Mouse (Mus musculus): ENCODE measurements around the gene Slc24a4. TPM values are rescaled to one million over a fixed set of nuclear protein-coding genes. Genes with fewer than 3 reads are reported as not detected.
A peak's percentile ranks its signal among the peaks of the same experiment; 100 is the strongest.

Slc24a4 gene
- polyA plus RNA-seq, 1 experiment from 2014 or later, result 1.2 TPM

DNA sequence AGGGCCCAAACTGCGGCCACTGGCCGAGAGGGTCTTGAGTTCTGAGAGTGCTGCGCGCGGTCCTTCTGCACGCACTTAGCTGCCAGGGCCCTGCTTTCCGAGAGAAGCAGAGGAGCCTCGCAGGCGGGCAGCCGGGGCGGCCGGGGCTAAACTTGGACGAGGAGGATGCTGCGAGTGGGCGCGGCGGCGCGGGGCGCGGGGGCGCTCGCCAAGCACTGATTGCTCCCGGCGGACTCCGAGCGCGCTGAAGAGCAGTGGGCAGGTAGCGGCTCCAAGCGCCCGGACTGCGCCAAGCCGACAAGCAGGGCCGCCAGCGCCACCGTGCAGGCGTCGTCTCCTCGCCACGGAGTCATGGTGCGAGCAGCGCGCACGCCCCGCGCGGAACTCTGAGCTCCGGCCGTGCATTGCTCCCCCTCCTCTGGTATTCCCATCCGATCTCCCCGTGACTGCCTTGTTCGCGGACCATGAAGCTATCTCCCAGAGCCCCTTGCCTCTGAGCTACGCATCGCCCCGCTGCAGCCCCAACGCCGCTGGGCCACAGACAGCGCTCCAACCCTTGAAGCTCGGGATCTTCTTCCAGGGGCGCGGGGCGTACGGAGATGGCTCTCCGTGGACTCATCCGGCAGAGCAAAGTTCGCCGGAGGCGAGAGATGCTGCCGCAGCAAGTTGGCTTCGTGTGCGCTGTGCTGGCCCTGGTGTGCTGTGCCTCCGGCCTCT is 416 bp downstream of the Slc24a4 start:
- Histone ChIP-seq H3K4me2 (peak overlapping the region; percentile 98), H3K4me1 (peaks cover 25% of the 10 kb centered on the region), H3K27me3 (peaks cover 58% of the 10 kb centered on the region), H3K27ac (no peak overlapping the region), H3K36me3 (no peaks in the 10 kb centered on the region), H3K9me3 (no peaks in the 10 kb centered on the region), H3K9ac (peak overlapping the region; percentile 44), H3K4me3 (peak overlapping the region; percentile 54)
- ATAC-seq (ENCODE audit: insufficient number of reproducible peaks, low FRiP score, low TSS enrichment, low read depth), result no peak
- WGBS, result under 1% methylated on average over 62 of the region's 73 CpGs

DNA sequence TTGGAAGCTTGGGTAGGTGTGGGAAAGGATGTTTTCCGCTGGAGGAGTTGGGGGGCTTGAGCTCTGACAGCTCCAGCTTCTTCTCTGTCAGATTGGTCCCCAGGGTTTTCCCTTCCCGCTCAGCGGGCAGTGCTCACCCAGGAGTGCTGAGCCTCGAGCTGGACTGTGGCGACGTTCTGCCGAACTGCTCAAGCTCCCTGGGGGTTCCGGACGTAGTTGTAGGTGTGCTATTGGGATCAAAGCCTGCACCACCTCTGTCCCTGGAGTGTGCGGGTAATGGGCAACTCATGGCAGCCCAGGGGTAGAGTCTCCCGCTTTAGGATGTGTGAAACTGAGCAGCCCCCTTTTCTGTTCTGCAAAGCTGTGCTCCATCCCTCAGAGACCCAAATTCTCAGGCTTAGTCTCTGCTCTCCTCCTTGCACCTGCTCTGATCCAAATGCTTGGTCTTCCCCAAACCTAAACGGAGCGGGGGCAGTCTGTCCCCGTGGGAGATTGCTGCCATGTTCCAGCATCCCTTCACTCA is 1.0 kb downstream of the Slc24a4 start:
- Histone ChIP-seq H3K4me2 (peak overlapping the region; percentile 98), H3K27ac (no peak overlapping the region), H3K9me3 (no peaks in the 10 kb centered on the region), H3K36me3 (no peaks in the 10 kb centered on the region), H3K4me1 (peaks cover 25% of the 10 kb centered on the region), H3K9ac (no peak overlapping the region), H3K27me3 (peaks cover 58% of the 10 kb centered on the region), H3K4me3 (peak overlapping the region; percentile 54)
- ATAC-seq (ENCODE audit: insufficient number of reproducible peaks, low FRiP score, low TSS enrichment, low read depth), result no peak
- under 1% methylated on average over 14 of the region's 14 CpGs for WGBS

DNA sequence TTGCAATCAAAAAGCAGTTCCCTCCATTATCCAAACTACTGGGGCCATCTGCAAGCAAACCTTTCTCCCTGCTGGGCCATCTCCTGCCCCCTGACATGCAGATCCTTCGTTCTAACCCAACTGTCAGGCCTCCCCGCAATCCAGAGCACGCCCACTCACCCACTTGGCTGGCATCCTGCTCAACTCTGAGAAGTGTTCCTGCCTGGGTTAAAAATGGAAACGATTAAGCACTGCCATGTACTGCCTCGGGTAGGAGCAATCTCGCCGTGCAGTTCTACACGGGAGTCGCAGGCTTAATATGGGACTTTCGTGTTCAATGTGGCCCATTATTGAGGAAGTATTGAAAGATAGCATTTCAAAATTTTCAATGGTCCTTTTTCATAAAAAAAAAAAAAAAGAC is 11.2 kb downstream of the Slc24a4 start:
- no peak overlapping the region for H3K4me3 ChIP-seq
- WGBS, result 75% methylated on average over 10 of the region's 10 CpGs
- no peak for ATAC-seq (ENCODE audit: insufficient number of reproducible peaks, low FRiP score, low TSS enrichment, low read depth)
- no peak overlapping the region for H3K27ac ChIP-seq
- peaks cover 7% of the 10 kb centered on the region; the same call in 1 of the 2 replicates for H3K27me3 ChIP-seq
- no peak overlapping the region for H3K4me2 ChIP-seq
- no peaks in the 10 kb centered on the region for H3K36me3 ChIP-seq
- H3K4me1 ChIP-seq, result no peaks in the 10 kb centered on the region
- H3K9ac ChIP-seq, result no peak overlapping the region
- H3K9me3 ChIP-seq, result no peaks in the 10 kb centered on the region

DNA sequence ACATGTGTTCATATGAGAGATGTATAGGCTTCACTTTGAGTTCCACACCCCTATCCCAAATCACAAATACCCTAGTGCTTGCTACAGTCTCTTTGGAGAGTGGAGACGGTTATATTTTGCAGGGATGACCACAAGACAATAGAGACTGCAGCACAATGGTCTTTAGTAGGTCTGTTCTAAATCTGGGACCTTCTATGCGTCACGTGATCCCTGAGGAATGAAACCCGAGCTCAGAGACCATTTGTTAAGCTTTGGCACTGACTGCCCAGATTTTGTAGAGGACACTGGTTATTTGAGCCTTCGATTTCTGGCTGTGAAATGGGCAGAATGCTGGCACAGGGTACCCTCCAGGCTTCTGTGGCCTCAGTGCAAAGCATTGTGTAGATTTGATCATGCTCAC is 12.8 kb downstream of the Slc24a4 start:
- no peak for ATAC-seq (ENCODE audit: insufficient number of reproducible peaks, low FRiP score, low TSS enrichment, low read depth)
- Histone ChIP-seq H3K27ac (no peak overlapping the region), H3K4me3 (no peak overlapping the region), H3K27me3 (peaks cover 7% of the 10 kb centered on the region; the same call in 1 of the 2 replicates), H3K9ac (no peak overlapping the region), H3K36me3 (no peaks in the 10 kb centered on the region), H3K9me3 (no peaks in the 10 kb centered on the region), H3K4me1 (no peaks in the 10 kb centered on the region), H3K4me2 (no peak overlapping the region)
- WGBS, result 53% methylated on average over 5 of the region's 5 CpGs

DNA sequence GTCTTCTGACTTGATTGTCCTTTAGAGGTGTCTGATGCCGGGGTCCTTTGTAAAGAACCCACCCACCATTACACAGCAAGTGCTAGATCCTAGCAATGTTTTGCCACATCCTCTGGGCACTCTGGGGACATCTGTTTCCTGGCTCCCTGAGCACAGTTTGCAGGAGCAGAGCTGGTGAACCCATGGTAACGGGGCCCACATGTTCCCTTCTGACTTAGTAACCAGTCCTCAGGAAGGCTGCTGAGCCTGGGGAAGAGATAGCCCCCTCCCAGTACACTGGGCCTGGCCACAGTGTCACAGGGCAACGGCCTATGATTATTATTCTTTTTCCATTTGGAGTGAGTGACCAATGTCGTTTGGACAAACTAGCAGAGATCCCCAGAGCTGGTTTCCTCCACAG is 19.1 kb downstream of the Slc24a4 start:
- Histone ChIP-seq H3K4me3 (no peak overlapping the region), H3K27ac (no peak overlapping the region), H3K9me3 (no peaks in the 10 kb centered on the region), H3K4me1 (no peaks in the 10 kb centered on the region), H3K9ac (no peak overlapping the region), H3K4me2 (no peak overlapping the region), H3K36me3 (no peaks in the 10 kb centered on the region), H3K27me3 (no peaks in the 10 kb centered on the region)
- WGBS, result 44% methylated on average over 4 of the region's 4 CpGs
- no peak for ATAC-seq (ENCODE audit: insufficient number of reproducible peaks, low FRiP score, low TSS enrichment, low read depth)

DNA sequence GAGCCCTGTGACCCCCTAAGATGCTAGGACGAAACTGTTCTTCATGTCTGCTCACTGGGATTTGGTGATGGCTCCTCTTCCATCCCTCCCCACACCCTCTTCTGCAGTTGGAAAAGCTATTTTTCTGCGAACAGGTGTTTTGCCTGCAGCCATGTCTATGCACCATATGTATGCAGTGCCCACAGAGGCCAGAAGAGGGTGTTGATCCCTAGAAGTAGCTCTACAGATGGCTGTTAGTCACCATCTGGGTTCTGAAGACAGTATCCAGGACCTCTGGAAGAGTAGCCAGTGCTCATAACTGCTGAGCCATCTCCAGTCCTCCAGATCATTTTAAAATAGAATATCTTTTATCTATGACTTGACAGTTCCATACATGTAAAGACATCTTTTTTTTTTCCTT is 20.2 kb downstream of the Slc24a4 start:
- Histone ChIP-seq H3K9ac (no peak overlapping the region), H3K27me3 (no peaks in the 10 kb centered on the region), H3K36me3 (no peaks in the 10 kb centered on the region), H3K4me2 (no peak overlapping the region), H3K4me3 (no peak overlapping the region), H3K27ac (no peak overlapping the region), H3K4me1 (no peaks in the 10 kb centered on the region), H3K9me3 (no peaks in the 10 kb centered on the region)
- no peak for ATAC-seq (ENCODE audit: insufficient number of reproducible peaks, low FRiP score, low TSS enrichment, low read depth)
- WGBS, result 78% methylated on average over 2 of the region's 2 CpGs

DNA sequence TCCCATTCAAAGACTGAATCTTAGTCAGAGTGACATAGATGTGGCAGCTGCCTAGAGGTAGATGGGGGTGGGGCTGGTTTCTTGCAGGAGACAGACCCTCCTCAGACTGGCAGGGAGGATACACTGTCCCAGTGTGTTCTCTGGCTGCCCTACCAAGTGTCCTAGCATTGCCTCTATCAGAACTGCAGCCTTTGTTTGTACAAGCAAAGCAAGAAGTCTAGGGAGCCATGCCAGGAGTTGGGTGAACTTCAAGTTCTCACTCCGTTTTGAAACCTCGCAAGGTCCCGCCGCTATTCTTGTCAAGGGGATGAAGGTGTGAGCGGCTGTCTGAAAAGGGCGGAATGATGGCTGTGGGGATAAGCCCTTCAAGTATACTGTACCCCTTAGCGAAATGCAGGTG is 22.7 kb downstream of the Slc24a4 start:
- H3K4me2 ChIP-seq, result no peak overlapping the region
- H3K4me1 ChIP-seq, result no peaks in the 10 kb centered on the region
- H3K27me3 ChIP-seq, result no peaks in the 10 kb centered on the region
- no peak overlapping the region for H3K4me3 ChIP-seq
- no peak overlapping the region for H3K27ac ChIP-seq
- 83% methylated on average over 7 of the region's 7 CpGs for WGBS
- no peaks in the 10 kb centered on the region for H3K36me3 ChIP-seq
- no peak overlapping the region for H3K9ac ChIP-seq
- no peaks in the 10 kb centered on the region for H3K9me3 ChIP-seq
- ATAC-seq (ENCODE audit: insufficient number of reproducible peaks, low FRiP score, low TSS enrichment, low read depth), result no peak

DNA sequence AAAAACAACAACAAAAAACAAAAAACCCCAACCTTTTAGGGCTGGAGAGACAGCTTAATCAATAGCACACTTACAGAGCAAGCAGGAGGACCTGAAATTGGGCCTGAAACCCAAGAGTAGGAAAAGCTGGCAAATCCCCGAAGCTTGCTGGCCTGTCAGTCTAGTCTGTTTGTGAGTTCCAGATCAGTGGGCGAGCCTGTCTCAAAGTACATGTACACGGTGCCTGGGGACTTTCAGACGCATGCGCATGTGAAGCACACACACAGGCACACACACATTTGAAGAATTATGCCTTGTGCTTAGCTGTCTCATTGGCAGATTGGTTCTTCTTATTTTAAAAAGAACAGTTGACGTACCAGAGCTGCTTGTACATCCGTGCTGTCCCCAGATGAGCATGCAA is 25.3 kb downstream of the Slc24a4 start:
- H3K4me3 ChIP-seq, result no peak overlapping the region
- no peak overlapping the region for H3K4me2 ChIP-seq
- WGBS, result 84% methylated on average over 7 of the region's 7 CpGs
- no peaks in the 10 kb centered on the region for H3K36me3 ChIP-seq
- no peaks in the 10 kb centered on the region for H3K4me1 ChIP-seq
- no peaks in the 10 kb centered on the region for H3K27me3 ChIP-seq
- H3K9ac ChIP-seq, result no peak overlapping the region
- no peak overlapping the region for H3K27ac ChIP-seq
- no peaks in the 10 kb centered on the region for H3K9me3 ChIP-seq
- no peak for ATAC-seq (ENCODE audit: insufficient number of reproducible peaks, low FRiP score, low TSS enrichment, low read depth)

DNA sequence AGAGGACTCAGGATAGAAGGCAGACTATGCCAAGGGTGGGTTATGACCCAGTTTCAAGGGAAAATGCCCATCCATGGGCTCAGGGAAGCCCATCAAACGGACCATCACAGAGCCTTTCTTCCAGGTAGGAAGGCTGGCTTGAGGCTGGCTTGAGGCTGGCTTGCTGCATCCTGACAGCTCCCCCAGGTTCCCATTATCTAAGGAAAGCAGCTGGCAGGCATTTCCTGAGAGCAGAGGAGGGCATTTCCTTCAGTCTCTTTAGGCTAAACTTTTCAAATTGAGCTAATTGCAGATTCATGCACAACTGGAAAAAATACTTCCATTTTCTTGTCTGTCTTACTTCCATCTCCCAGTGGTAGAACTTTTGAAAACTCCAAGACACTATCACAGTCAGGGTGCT is 26.3 kb downstream of the Slc24a4 start:
- no peaks in the 10 kb centered on the region for H3K27me3 ChIP-seq
- H3K36me3 ChIP-seq, result no peaks in the 10 kb centered on the region
- no peak overlapping the region for H3K9ac ChIP-seq
- no peak overlapping the region for H3K4me2 ChIP-seq
- no peak overlapping the region for H3K4me3 ChIP-seq
- H3K4me1 ChIP-seq, result no peaks in the 10 kb centered on the region
- WGBS, result 59% methylated on average over 1 of the region's 1 CpGs
- no peaks in the 10 kb centered on the region for H3K9me3 ChIP-seq
- ATAC-seq (ENCODE audit: insufficient number of reproducible peaks, low FRiP score, low TSS enrichment, low read depth), result no peak
- no peak overlapping the region for H3K27ac ChIP-seq

DNA sequence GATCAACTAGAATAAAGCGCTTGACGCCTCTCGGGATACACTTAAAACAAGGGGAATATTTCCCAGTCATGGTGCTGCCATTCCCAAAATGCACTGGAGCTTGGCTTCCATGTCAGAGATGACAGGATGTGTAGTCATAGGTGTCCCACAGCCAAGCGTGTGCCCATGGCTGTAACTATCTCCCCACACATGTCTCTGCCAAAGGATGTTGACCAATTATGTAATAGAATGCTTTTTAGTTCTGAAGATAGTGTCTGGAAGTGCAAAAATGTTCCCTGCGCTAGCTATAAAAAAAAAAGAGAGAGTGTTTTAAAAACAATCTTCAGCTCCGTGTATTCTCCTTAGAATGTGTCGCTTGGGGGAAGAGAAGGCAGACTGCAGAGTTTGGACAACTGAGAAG is 36.1 kb downstream of the Slc24a4 start:
- H3K4me2 ChIP-seq, result no peak overlapping the region
- 0 out of 2 replicates have a peak, but pooled peaks cover 2% of the 10 kb centered on the region for H3K4me1 ChIP-seq
- 82% methylated on average over 7 of the region's 7 CpGs for WGBS
- H3K27ac ChIP-seq, result no peak overlapping the region
- H3K36me3 ChIP-seq, result no peaks in the 10 kb centered on the region
- H3K4me3 ChIP-seq, result no peak overlapping the region
- H3K27me3 ChIP-seq, result no peaks in the 10 kb centered on the region
- H3K9me3 ChIP-seq, result no peaks in the 10 kb centered on the region
- ATAC-seq (ENCODE audit: insufficient number of reproducible peaks, low FRiP score, low TSS enrichment, low read depth), result no peak
- no peak overlapping the region for H3K9ac ChIP-seq

DNA sequence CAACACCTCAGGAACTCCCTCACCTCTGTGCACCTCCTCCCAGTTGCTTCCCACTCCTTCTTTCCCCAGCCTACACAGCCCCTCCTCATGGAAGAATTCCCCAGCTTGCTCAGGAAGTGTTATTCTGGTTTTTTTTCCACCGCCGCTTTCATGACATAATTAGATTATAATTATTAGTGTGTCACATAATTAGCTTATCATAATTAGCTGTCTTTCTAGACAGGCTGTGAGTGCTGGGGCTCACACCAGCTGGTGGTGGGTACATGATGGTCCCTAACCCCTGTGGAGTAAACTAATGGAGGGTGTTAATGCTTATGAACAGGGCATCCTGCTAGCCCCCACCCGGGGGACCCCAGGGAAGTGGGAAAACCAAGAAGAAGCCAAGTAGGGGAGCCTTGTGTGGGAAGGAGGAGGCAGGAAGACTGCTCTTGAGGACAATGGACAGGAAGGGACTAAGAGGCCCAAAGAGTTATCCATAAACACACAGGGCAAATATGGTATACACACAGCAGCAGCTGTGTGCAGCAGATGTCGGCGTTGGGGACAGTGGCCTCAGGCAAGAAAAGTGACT is 38.2 kb downstream of the Slc24a4 start:
- WGBS, result 37% methylated on average over 5 of the region's 5 CpGs
- no peak overlapping the region for H3K4me2 ChIP-seq

DNA sequence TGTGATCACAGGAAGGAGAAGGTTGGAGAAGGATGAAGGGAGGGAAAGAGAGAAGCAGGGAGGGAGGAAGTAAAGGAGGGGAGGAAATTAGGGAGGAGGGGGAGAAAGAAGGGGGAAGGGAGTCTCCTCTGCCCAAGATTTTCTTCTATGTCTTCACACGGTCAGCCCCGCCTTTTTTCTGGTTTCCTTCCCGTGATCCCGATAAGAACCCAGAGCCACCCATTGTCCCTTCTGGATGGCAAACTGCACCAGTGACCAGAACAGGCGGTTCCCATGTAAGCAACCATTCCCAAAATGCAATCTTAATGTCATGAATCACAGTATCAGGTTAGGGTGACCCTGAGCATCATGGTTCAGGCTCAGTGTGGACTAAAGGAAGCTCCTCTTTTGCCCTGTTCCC is 38.8 kb downstream of the Slc24a4 start:
- no peak overlapping the region for H3K4me3 ChIP-seq
- H3K9me3 ChIP-seq, result no peaks in the 10 kb centered on the region
- no peaks in the 10 kb centered on the region for H3K36me3 ChIP-seq
- H3K27ac ChIP-seq, result no peak overlapping the region
- ATAC-seq (ENCODE audit: insufficient number of reproducible peaks, low FRiP score, low TSS enrichment, low read depth), result no peak
- no peak overlapping the region for H3K4me2 ChIP-seq
- H3K27me3 ChIP-seq, result no peaks in the 10 kb centered on the region
- H3K4me1 ChIP-seq, result 0 out of 2 replicates have a peak, but pooled peaks cover 2% of the 10 kb centered on the region
- WGBS, result 71% methylated on average over 5 of the region's 5 CpGs
- no peak overlapping the region for H3K9ac ChIP-seq

More for the DNA sequence above, 38.2 kb downstream of the Slc24a4 start:
- H3K4me3 ChIP-seq, result no peak overlapping the region
- no peaks in the 10 kb centered on the region for H3K36me3 ChIP-seq
- H3K9me3 ChIP-seq, result no peaks in the 10 kb centered on the region
- no peaks in the 10 kb centered on the region for H3K27me3 ChIP-seq
- peak; percentile 33; the same call in 1 of the 2 replicates for ATAC-seq (ENCODE audit: insufficient number of reproducible peaks, low FRiP score, low TSS enrichment, low read depth)
- no peak overlapping the region for H3K9ac ChIP-seq
- H3K4me1 ChIP-seq, result 0 out of 2 replicates have a peak, but pooled peaks cover 2% of the 10 kb centered on the region
- no peak overlapping the region for H3K27ac ChIP-seq

All from limb, embryonic 15.5 days (tissue).